Mouse (Mus musculus): ENCODE measurements around the gene Trim2. TPM values are rescaled to one million over a fixed set of nuclear protein-coding genes. Genes with fewer than 3 reads are reported as not detected.

Trim2 gene
- polyA plus RNA-seq, 1 experiment from 2014 or later: 32.6 TPM

GRCm38 (mm10) chr3:84247789-84248188 is 58.9 kb downstream of the Trim2 start:
- WGBS: 54% methylated on average over 8 of the region's 8 CpGs
- Histone ChIP-seq H3K4me3 (ENCODE audit: low read length) (no peak overlapping the region), H3K4me2 (replicated peaks; ENCODE audit: low read depth, low read length) (no peak overlapping the region), H3K36me3 (ENCODE audit: control insufficient read depth, insufficient read depth, low read length) (no peaks in the 10 kb centered on the region; the same call in 1 of the 2 replicates), H3K9me3 (ENCODE audit: control insufficient read depth, low read length) (no peaks in the 10 kb centered on the region), H3K9ac (ENCODE audit: low read depth, low read length) (no peak overlapping the region), H3K27ac (ENCODE audit: low read depth, low read length) (no peak overlapping the region), H3K27me3 (ENCODE audit: control insufficient read depth, insufficient read depth, low read length) (no peaks in the 10 kb centered on the region), H3K4me1 (ENCODE audit: control insufficient read depth, insufficient read depth, low read length) (peaks cover 6% of the 10 kb centered on the region; the same call in 1 of the 2 replicates)
- ATAC-seq (ENCODE audit: low FRiP score, low TSS enrichment): no peak

GRCm38 (mm10) chr3:84246421-84246861 is 60.2 kb downstream of the Trim2 start:
- H3K36me3 ChIP-seq (ENCODE audit: control insufficient read depth, insufficient read depth, low read length): no peaks in the 10 kb centered on the region; the same call in 1 of the 2 replicates
- peaks cover 5% of the 10 kb centered on the region; the same call in 1 of the 2 replicates for H3K4me1 ChIP-seq (ENCODE audit: control insufficient read depth, insufficient read depth, low read length)
- 84% methylated on average over 7 of the region's 7 CpGs for WGBS
- no peaks in the 10 kb centered on the region for H3K9me3 ChIP-seq (ENCODE audit: control insufficient read depth, low read length)
- no peak overlapping the region for H3K27ac ChIP-seq (ENCODE audit: low read depth, low read length)
- no peak overlapping the region for H3K9ac ChIP-seq (ENCODE audit: low read depth, low read length)
- no peak overlapping the region for H3K4me2 ChIP-seq (replicated peaks; ENCODE audit: low read depth, low read length)
- H3K4me3 ChIP-seq (ENCODE audit: low read length): no peak overlapping the region
- H3K27me3 ChIP-seq (ENCODE audit: control insufficient read depth, insufficient read depth, low read length): no peaks in the 10 kb centered on the region
- ATAC-seq (ENCODE audit: low FRiP score, low TSS enrichment): no peak

GRCm38 (mm10) chr3:84243116-84243515 is 63.6 kb downstream of the Trim2 start:
- ATAC-seq (ENCODE audit: low FRiP score, low TSS enrichment): no peak
- H3K27ac ChIP-seq (ENCODE audit: low read depth, low read length): no peak overlapping the region
- 0 out of 2 replicates have a peak, but pooled peaks cover 3% of the 10 kb centered on the region for H3K9me3 ChIP-seq (ENCODE audit: control insufficient read depth, low read length)
- WGBS: 87% methylated on average over 3 of the region's 3 CpGs
- H3K4me2 ChIP-seq (replicated peaks; ENCODE audit: low read depth, low read length): no peak overlapping the region
- H3K9ac ChIP-seq (ENCODE audit: low read depth, low read length): no peak overlapping the region
- H3K4me1 ChIP-seq (ENCODE audit: control insufficient read depth, insufficient read depth, low read length): no peaks in the 10 kb centered on the region
- H3K27me3 ChIP-seq (ENCODE audit: control insufficient read depth, insufficient read depth, low read length): no peaks in the 10 kb centered on the region
- H3K4me3 ChIP-seq (ENCODE audit: low read length): no peak overlapping the region
- H3K36me3 ChIP-seq (ENCODE audit: control insufficient read depth, insufficient read depth, low read length): no peaks in the 10 kb centered on the region; the same call in 1 of the 2 replicates

- Histone ChIP-seq H3K27me3 (ENCODE audit: control insufficient read depth, insufficient read depth, low read length) (no peaks in the 10 kb centered on the region), H3K4me1 (ENCODE audit: control insufficient read depth, insufficient read depth, low read length) (no peaks in the 10 kb centered on the region), H3K9ac (ENCODE audit: low read depth, low read length) (no peak overlapping the region), H3K4me2 (replicated peaks; ENCODE audit: low read depth, low read length) (no peak overlapping the region), H3K27ac (ENCODE audit: low read depth, low read length) (no peak overlapping the region), H3K36me3 (ENCODE audit: control insufficient read depth, insufficient read depth, low read length) (no peaks in the 10 kb centered on the region; the same call in 1 of the 2 replicates), H3K4me3 (ENCODE audit: low read length) (no peak overlapping the region), H3K9me3 (ENCODE audit: control insufficient read depth, low read length) (0 out of 2 replicates have a peak, but pooled peaks cover 3% of the 10 kb centered on the region)
- 90% methylated on average over 4 of the region's 4 CpGs for WGBS
- ATAC-seq (ENCODE audit: low FRiP score, low TSS enrichment): no peak
These were observed 64.2 kb downstream of the Trim2 start for GRCm38 (mm10) chr3:84242497-84242896.

GRCm38 (mm10) chr3:84241098-84241497 is 65.6 kb downstream of the Trim2 start:
- ATAC-seq (ENCODE audit: low FRiP score, low TSS enrichment): no peak
- 92% methylated on average over 4 of the region's 4 CpGs for WGBS
- H3K9ac ChIP-seq (ENCODE audit: low read depth, low read length): no peak overlapping the region
- H3K27me3 ChIP-seq (ENCODE audit: control insufficient read depth, insufficient read depth, low read length): no peaks in the 10 kb centered on the region
- H3K36me3 ChIP-seq (ENCODE audit: control insufficient read depth, insufficient read depth, low read length): no peaks in the 10 kb centered on the region; the same call in 1 of the 2 replicates
- no peak overlapping the region for H3K4me2 ChIP-seq (replicated peaks; ENCODE audit: low read depth, low read length)
- no peak overlapping the region for H3K4me3 ChIP-seq (ENCODE audit: low read length)
- 0 out of 2 replicates have a peak, but pooled peaks cover 3% of the 10 kb centered on the region for H3K9me3 ChIP-seq (ENCODE audit: control insufficient read depth, low read length)
- H3K4me1 ChIP-seq (ENCODE audit: control insufficient read depth, insufficient read depth, low read length): no peaks in the 10 kb centered on the region
- no peak overlapping the region for H3K27ac ChIP-seq (ENCODE audit: low read depth, low read length)

- H3K27me3 ChIP-seq (ENCODE audit: control insufficient read depth, insufficient read depth, low read length): no peaks in the 10 kb centered on the region
- H3K4me2 ChIP-seq (replicated peaks; ENCODE audit: low read depth, low read length): no peak overlapping the region
- WGBS: 41% methylated on average over 10 of the region's 10 CpGs
- H3K9me3 ChIP-seq (ENCODE audit: control insufficient read depth, low read length): no peaks in the 10 kb centered on the region
- H3K9ac ChIP-seq (ENCODE audit: low read depth, low read length): no peak overlapping the region
- H3K4me3 ChIP-seq (ENCODE audit: low read length): no peak overlapping the region
- no peaks in the 10 kb centered on the region for H3K36me3 ChIP-seq (ENCODE audit: control insufficient read depth, insufficient read depth, low read length)
- H3K4me1 ChIP-seq (ENCODE audit: control insufficient read depth, insufficient read depth, low read length): peaks cover 5% of the 10 kb centered on the region; the same call in 1 of the 2 replicates
- ATAC-seq (ENCODE audit: low FRiP score, low TSS enrichment): no peak
- no peak overlapping the region for H3K27ac ChIP-seq (ENCODE audit: low read depth, low read length)
These were observed 71.0 kb downstream of the Trim2 start for GRCm38 (mm10) chr3:84235420-84236304.

GRCm38 (mm10) chr3:84234562-84234961 is 72.1 kb downstream of the Trim2 start:
- ATAC-seq (ENCODE audit: low FRiP score, low TSS enrichment): no peak
- no peak overlapping the region for H3K9ac ChIP-seq (ENCODE audit: low read depth, low read length)
- peaks cover 5% of the 10 kb centered on the region; the same call in 1 of the 2 replicates for H3K4me1 ChIP-seq (ENCODE audit: control insufficient read depth, insufficient read depth, low read length)
- H3K36me3 ChIP-seq (ENCODE audit: control insufficient read depth, insufficient read depth, low read length): no peaks in the 10 kb centered on the region
- H3K27me3 ChIP-seq (ENCODE audit: control insufficient read depth, insufficient read depth, low read length): no peaks in the 10 kb centered on the region
- H3K4me3 ChIP-seq (ENCODE audit: low read length): no peak overlapping the region
- H3K27ac ChIP-seq (ENCODE audit: low read depth, low read length): no peak overlapping the region
- 83% methylated on average over 4 of the region's 4 CpGs for WGBS
- no peak overlapping the region for H3K4me2 ChIP-seq (replicated peaks; ENCODE audit: low read depth, low read length)
- H3K9me3 ChIP-seq (ENCODE audit: control insufficient read depth, low read length): no peaks in the 10 kb centered on the region

- H3K4me3 ChIP-seq (ENCODE audit: low read length): no peak overlapping the region
- no peaks in the 10 kb centered on the region for H3K27me3 ChIP-seq (ENCODE audit: control insufficient read depth, insufficient read depth, low read length)
- H3K9ac ChIP-seq (ENCODE audit: low read depth, low read length): no peak overlapping the region
- no peak overlapping the region for H3K4me2 ChIP-seq (replicated peaks; ENCODE audit: low read depth, low read length)
- 94% methylated on average over 5 of the region's 5 CpGs for WGBS
- no peak for ATAC-seq (ENCODE audit: low FRiP score, low TSS enrichment)
- H3K4me1 ChIP-seq (ENCODE audit: control insufficient read depth, insufficient read depth, low read length): peaks cover 5% of the 10 kb centered on the region; the same call in 1 of the 2 replicates
- no peaks in the 10 kb centered on the region for H3K9me3 ChIP-seq (ENCODE audit: control insufficient read depth, low read length)
- H3K36me3 ChIP-seq (ENCODE audit: control insufficient read depth, insufficient read depth, low read length): no peaks in the 10 kb centered on the region
- no peak overlapping the region for H3K27ac ChIP-seq (ENCODE audit: low read depth, low read length)
These were observed 72.8 kb downstream of the Trim2 start for GRCm38 (mm10) chr3:84233663-84234415.

Measured in kidney, embryonic 14.5 days (tissue).